Mouse (Mus musculus) olfactory bulb, adult 2 months (tissue): ENCODE data around the gene Eomes.

Experiments used
- CTCF ChIP-seq: fragments of 200-500 bp; IDR thresholded peaks from 2 replicates; pipeline ENCODE4 v1.5.1; 2012; ENCODE audit warnings: low read depth, mild to moderate bottlenecking, low read length, moderate library complexity; ENCODE audit not compliant: insufficient read depth
- POLR2A ChIP-seq: fragments of 200-500 bp; IDR thresholded peaks from 2 replicates; pipeline ENCODE4 v1.6.1; 2012; ENCODE audit warnings: mild to moderate bottlenecking, low read depth, low read length, moderate library complexity; ENCODE audit not compliant: insufficient read depth

DNA sequence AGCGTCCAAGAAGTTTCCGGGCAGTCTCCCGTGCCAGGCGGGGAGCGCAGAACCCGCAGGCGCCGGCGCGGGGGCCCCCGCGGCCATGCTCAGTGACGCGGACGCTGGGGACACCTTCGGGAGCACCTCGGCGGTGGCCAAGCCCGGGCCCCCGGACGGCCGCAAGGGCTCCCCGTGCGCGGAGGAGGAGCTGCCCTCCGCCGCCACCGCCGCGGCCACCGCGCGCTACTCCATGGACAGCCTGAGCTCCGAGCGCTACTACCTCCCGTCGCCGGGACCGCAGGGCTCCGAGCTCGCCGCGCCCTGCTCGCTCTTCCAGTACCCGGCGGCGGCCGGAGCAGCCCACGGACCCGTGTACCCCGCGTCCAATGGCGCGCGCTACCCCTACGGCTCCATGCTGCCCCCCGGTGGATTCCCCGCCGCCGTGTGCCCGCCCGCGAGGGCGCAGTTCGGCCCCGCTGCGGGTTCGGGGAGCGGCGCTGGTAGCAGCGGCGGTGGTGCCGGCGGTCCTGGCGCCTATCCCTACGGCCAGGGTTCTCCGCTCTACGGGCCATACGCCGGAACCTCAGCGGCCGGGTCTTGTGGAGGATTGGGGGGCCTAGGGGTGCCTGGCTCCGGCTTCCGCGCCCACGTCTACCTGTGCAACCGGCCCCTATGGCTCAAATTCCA, 961 bp downstream of the Eomes start:
- no peak for TF ChIP-seq CTCF
- no peak for TF ChIP-seq POLR2A
